Mouse (Mus musculus) olfactory bulb, adult 2 months (tissue): Measurements from ENCODE around the gene Gm29735. TPM values are rescaled to one million over a fixed set of nuclear protein-coding genes. Genes with fewer than 3 reads are reported as not detected.
"Not testable (repeated sequence)": the region's sequence is repeated elsewhere in the genome, so short reads cannot be mapped to it uniquely, and the experiment has no call there.

Source experiments
- H3K27ac ChIP-seq: fragments of 200-500 bp; 2 replicates; pipeline ENCODE4 v1.5.1; 2012; ENCODE audit warnings: low read depth, low read length; ENCODE audit not compliant: insufficient read depth
- H3K4me1 ChIP-seq: fragments of 200-500 bp; 2 replicates; pipeline ENCODE4 v1.6.1; 2012; ENCODE audit warnings: low read length; ENCODE audit not compliant: control insufficient read depth, insufficient read depth
- H3K4me3 ChIP-seq: fragments of 200-500 bp; 2 replicates; pipeline ENCODE4 v1.5.1; 2012; ENCODE audit warnings: mild to moderate bottlenecking, low read depth, low read length, moderate library complexity; ENCODE audit not compliant: insufficient read depth
- CTCF ChIP-seq: fragments of 200-500 bp; IDR thresholded peaks from 2 replicates; pipeline ENCODE4 v1.5.1; 2012; ENCODE audit warnings: low read depth, mild to moderate bottlenecking, low read length, moderate library complexity; ENCODE audit not compliant: insufficient read depth
- POLR2A ChIP-seq: fragments of 200-500 bp; IDR thresholded peaks from 2 replicates; pipeline ENCODE4 v1.6.1; 2012; ENCODE audit warnings: mild to moderate bottlenecking, low read depth, low read length, moderate library complexity; ENCODE audit not compliant: insufficient read depth
- WGBS: fragments of 180-500 bp; shearing (Covaris S2); methylation state at CpG from one replicate; pipeline ENCODE4 v1.1.7; 2018; 5-methylcytosine and 5-hydroxymethylcytosine counted together
- polyA plus RNA-seq: library from polyadenylated mRNA; stranded (reverse); fragments of >200 nt; gene quantifications from 2 replicates; pipeline ENCODE4 v1.2.4, GENCODE M21; 2012; ENCODE audit warnings: low replicate concordance; ENCODE audit not compliant: missing spikeins, insufficient read depth, insufficient read length

The Gm29735 gene
- polyA plus RNA-seq, result not detected in 2 replicates

GRCm38 (mm10) chr7:142157013-142157412 lies at the start of gene Gm29735:
Gene Gm29735 (minus strand): TSS chr7:142157113.
- WGBS, result 42% methylated on average over 2 of the region's 2 CpGs
- not testable (repeated sequence) for H3K4me1 ChIP-seq, H3K27ac ChIP-seq, H3K4me3 ChIP-seq

- H3K27ac ChIP-seq, result no peak overlapping the region
- no peak overlapping the region for H3K4me3 ChIP-seq
- no peak for TF ChIP-seq POLR2A
- no peaks in the 10 kb centered on the region for H3K4me1 ChIP-seq
Observed at GRCm38 (mm10) chr7:142205488-142205887, 48.6 kb upstream of the Gm29735 start.

DNA sequence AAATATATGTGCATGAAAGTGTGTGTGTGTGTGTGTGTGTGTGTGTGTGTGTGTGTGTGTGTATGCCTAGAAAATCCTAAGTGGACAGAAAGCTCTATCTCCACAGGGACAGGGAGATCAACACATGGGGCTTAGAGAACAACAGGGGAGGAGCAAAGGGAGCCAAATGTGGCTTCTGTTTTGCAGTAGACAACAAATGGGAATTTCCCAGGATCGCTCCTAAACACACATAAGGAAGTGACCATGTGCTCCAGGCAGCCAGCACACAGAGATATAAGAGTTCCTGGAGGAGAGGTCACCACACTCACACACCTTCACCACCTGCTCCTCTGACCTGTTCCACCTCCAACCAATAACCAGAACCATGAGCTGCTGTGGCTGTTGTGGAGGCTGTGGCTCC lies 44.2 kb upstream of the Gm29735 start, which contains the start of gene Krtap5-3:
Gene Krtap5-3, plus strand, starts transcription at position 301 of the 400 bp plus-strand sequence.
- no peak within 1 kb of the TSS for H3K27ac ChIP-seq
- no peak within 1 kb of the TSS for H3K4me3 ChIP-seq
- H3K4me1 ChIP-seq, result no peaks in the 10 kb centered on the region
- TF ChIP-seq POLR2A, result no peak
- 88% methylated on average over 1 of the region's 1 CpGs for WGBS

DNA sequence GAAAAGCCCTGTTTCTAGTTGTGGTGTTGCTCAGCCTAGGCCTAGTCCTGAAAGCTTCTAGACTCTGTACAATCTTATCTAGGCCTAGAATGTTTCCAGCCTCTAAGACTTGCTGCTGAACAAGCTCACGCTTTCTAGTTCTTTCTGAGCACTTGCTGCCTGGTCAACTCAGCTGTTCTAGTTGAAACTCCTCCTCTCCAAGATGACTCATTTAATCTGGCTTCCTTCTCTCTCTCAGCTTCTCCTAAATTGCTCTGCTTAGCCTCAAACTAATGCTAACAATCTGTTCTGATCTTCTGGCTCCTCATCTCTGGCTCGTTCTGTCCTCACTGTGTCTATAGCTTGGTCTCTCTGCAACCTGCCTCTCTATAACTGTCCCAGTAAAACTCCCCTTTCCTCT lies 41.8 kb upstream of the Gm29735 start:
- 41% methylated on average over 2 of the region's 2 CpGs for WGBS
- Histone ChIP-seq H3K4me3 (no peak overlapping the region), H3K4me1 (no peaks in the 10 kb centered on the region), H3K27ac (no peak overlapping the region)
- TF ChIP-seq POLR2A (no peak), CTCF (no peak)

DNA sequence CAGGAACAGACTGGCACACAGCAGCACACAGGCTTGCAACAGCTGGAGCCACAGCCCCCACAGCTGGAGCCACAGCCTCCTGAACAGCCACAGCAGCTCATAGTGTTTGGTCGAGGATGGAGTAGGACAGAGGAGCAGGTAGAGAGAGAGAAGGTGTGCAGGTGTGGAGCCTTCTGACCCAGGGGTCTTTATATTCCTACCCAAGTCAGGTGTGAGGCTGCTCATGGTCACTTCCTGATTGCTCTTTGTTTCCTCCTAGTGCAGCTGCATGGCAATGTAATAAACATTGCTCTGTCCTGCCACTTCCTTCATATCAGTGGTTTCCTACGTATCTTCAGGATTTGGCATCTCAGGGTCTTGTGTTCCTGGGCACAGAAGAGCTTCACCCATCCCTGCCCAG lies 33.4 kb upstream of the Gm29735 start, which contains the start of gene Gm10153:
Gene Gm10153, minus strand, starts transcription at position 101 of the 400 bp plus-strand sequence.
- Histone ChIP-seq H3K4me3 (no peak within 1 kb of the TSS), H3K4me1 (no peaks in the 10 kb centered on the region), H3K27ac (no peak within 1 kb of the TSS)
- no peak for TF ChIP-seq CTCF
- TF ChIP-seq POLR2A, result no peak
- 40% methylated on average over 2 of the region's 2 CpGs for WGBS

DNA sequence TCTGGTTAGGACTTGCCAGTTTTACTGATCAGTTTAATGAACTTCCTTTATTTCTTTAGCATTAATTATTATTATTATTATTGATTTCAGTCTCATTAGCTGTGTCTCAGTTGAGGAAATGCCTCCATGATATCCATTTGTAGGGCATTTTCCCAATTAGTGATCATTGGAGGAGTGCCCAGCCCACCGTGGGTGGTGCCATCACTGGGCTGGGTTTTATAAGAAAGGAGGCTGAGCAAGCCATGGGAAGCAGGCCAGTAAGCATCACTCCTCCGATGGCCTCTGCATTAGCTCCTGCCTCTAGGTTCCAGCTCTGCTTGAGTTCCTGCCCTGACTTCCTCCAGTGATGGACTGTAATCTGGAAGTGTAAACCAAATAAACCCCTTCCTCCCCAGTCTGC lies 31.2 kb upstream of the Gm29735 start:
- 29% methylated on average over 2 of the region's 2 CpGs for WGBS
- Histone ChIP-seq H3K4me1 (no peaks in the 10 kb centered on the region), H3K27ac (no peak overlapping the region), H3K4me3 (no peak overlapping the region)
- no peak for TF ChIP-seq CTCF
- TF ChIP-seq POLR2A, result no peak

DNA sequence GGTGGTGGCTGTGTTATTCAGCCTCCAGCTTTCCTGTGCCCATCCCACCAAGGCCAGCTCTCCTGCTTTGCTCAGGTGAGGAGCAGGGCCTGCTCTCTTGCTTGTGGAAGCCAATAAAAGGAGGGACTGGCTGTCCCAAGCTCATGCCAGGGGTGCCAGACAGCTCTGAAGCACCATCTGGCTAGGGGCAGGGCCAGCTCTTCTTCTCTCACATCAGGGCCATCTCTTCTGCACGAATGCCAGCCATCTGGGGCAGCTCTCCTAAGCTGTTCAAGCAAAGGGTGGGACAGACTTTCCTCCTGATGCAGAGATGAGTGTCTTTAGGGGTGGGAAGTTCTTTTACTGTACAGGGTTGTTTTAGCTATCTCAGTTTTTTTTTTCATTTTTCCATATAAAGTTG lies 24.1 kb upstream of the Gm29735 start:
- Histone ChIP-seq H3K27ac (no peak overlapping the region), H3K4me1 (no peaks in the 10 kb centered on the region), H3K4me3 (no peak overlapping the region)
- WGBS, result 58% methylated on average over 1 of the region's 1 CpGs
- TF ChIP-seq CTCF (no peak), POLR2A (no peak)

- Histone ChIP-seq H3K4me1 (no peaks in the 10 kb centered on the region), H3K4me3 (no peak overlapping the region), H3K27ac (no peak overlapping the region)
- TF ChIP-seq CTCF (no peak), POLR2A (no peak)
- WGBS, result 94% methylated on average over 1 of the region's 1 CpGs
Observed at GRCm38 (mm10) chr7:142178685-142179084, 21.8 kb upstream of the Gm29735 start.

DNA sequence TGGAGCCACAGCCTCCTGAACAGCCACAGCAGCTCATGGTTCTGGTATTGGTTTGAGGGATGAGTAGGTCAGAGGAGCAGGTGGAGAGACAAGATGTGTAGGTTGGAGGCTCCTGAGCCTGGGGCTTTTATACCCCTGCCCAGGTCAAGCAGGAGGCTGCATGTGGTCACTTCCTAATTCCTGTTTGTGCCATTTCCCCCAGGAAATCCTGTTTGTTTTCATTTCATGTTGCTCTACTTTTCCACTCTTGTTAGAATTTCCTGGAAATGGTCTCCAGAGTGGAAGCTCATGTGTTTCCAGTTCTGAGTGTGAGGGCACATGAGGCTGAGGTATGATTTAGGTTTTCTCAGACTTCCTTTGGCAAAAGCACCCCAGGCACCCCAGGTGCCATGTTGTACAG lies 19.0 kb upstream of the Gm29735 start, which contains the start of gene Krtap5-2:
Gene Krtap5-2, minus strand, starts transcription at position 101 of the 400 bp plus-strand sequence.
- not testable (repeated sequence) for H3K27ac ChIP-seq, H3K4me1 ChIP-seq, H3K4me3 ChIP-seq

DNA sequence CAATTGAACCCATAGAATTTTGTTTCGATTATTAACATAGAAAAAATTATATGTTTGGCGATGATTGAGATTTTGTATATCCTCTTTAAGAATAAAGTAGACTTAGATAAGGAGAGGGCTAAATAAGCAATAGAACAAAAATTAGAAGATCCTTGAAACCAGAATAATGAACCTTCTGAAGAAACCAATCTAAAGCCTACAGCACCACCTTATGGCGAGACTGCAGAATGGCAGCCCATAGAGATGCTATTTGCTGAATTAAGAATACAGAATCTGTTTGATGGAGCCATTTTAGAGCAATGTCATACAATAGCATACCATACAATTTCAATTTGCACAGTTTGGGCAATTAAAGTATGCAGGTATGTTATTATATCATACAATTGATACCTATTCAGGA lies 12.9 kb upstream of the Gm29735 start:
- 59% methylated on average over 3 of the region's 3 CpGs for WGBS
- Histone ChIP-seq H3K4me1 (no peaks in the 10 kb centered on the region), H3K4me3 (no peak overlapping the region), H3K27ac (no peak overlapping the region)
- TF ChIP-seq CTCF (no peak), POLR2A (no peak)

GRCm38 (mm10) chr7:142165639-142166038 lies 8.7 kb upstream of the Gm29735 start, which contains the start of gene Gm4553:
Gene Gm4553 (minus strand): TSS chr7:142165739.
- H3K4me3 ChIP-seq, H3K27ac ChIP-seq, H3K4me1 ChIP-seq: not testable (repeated sequence)
